Mouse (Mus musculus): ENCODE measurements around the gene 1810009J06Rik.
"Not testable (repeated sequence)": the region's sequence is repeated elsewhere in the genome, so short reads cannot be mapped to it uniquely, and the experiment has no call there.

Gene 1810009J06Rik

DNA sequence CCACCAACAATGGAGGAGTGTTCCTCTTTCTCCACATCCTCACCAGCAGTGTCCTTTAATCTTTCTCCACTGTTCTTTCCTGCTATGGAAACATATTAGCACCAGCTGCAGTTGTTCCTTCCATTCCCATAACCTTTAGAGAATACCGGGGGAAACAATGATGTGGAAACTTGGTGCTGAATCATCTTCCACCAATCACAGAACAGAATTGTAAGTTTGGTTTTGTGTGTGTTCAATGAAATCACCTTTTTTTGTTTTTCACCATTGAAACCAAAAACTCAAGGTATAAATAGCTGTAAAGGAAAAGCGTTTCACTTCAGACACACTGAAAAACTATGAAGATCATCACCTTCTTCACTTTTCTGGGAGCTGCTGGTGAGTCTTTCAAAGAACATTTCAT is at the start of gene 1810009J06Rik:
TSS of gene 1810009J06Rik (plus strand) at position 301 of the 400 bp plus-strand sequence.
- TF ChIP-seq GATA4 (IDR thresholded peaks at IDR 0.05; ENCODE audit: insufficient replicate concordance, low read length), result not testable (repeated sequence)

DNA sequence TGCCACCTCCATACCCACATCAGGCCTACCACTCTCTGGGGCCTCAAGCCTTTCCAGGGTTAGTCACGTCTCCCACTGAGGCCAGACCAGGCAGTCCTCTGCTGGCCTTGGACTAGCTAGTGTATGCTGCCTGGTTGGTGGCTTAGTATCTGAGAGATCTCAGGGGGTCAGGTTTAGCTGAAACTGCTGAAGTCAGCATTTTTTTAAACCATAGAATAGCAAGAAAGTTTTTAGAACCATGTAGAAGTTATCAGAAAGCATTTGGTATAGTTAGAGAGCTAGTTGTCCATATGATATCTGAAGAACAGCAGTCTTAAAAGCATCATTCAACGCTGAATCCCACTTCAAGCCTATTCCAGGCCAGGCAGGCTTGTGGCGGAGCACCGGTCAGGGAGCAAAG is 44.6 kb upstream of the 1810009J06Rik start:
- TF ChIP-seq GATA4 (IDR thresholded peaks at IDR 0.05; ENCODE audit: insufficient replicate concordance, low read length), result no peak

GRCm38 (mm10) chr6:40940457-40940856 is 24.1 kb upstream of the 1810009J06Rik start, which contains the start of gene 1700074P13Rik:
Gene 1700074P13Rik, minus strand, starts transcription at chr6:40940557.
- TF ChIP-seq GATA4 (IDR thresholded peaks at IDR 0.05; ENCODE audit: insufficient replicate concordance, low read length), result no peak

DNA sequence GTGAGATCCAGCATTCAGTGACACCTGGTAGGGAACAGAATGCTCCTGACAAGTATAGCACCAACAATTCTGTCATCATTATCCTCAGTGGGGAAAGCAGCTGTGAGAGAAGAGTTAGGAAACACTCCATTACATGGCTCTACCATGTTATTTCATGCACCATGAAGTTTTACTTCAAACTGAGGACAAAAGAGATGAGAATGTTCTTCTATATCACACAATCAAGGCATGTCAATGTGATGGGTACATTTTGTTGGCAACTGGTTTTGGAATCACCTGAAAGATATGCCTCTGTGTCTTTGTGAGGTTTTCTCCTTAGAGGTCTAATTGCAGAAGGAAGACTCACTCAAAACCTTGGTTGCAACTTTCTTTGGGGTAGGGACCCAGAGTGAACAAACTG is 12.8 kb upstream of the 1810009J06Rik start, which contains the start of gene Gm4744:
TSS of gene Gm4744 (minus strand) at position 101 of the 400 bp plus-strand sequence.
- TF ChIP-seq GATA4 (IDR thresholded peaks at IDR 0.05; ENCODE audit: insufficient replicate concordance, low read length), result no peak

DNA sequence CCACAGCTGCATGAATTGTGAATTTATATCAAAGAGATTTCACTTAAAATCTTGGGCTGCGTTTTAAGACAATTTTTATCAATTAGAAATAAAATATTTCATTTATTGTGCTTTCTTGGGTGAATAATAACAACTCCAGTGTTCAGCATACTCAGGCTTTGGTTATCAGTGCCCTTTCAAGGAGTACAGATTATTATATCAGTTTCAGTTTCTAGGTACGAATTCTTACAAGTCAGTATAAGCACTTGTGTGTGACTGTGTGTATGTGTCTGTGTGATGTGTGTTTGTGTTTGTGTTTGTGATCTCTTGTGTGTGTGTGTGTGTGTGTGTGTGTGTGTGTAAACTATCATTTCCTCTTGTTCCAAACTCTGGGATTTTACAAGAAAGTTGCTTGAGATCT is 10.8 kb upstream of the 1810009J06Rik start:
- TF ChIP-seq GATA4 (IDR thresholded peaks at IDR 0.05; ENCODE audit: insufficient replicate concordance, low read length), result no peak

DNA sequence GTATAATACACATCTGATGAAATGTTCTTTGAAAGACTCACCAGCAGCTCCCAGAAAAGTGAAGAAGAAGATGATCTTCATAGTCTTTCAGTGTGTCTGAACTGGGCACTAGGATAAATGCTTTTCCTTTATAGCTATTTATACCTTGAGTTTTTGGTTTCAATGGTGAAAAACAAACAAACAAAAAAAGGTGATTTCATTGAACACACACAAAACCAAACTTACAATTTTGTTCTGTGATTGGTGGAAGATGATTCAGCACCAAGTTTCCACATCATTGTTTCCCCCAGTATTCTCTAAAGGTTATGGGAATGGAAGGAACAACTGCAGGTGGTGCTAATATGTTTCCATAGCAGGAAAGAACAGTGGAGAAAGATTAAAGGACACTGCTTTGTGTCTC is 34.8 kb downstream of the 1810009J06Rik start, which contains the start of gene Gm2663:
TSS of gene Gm2663 (minus strand) at position 101 of the 400 bp plus-strand sequence.
- TF ChIP-seq GATA4 (IDR thresholded peaks at IDR 0.05; ENCODE audit: insufficient replicate concordance, low read length), result not testable (repeated sequence)

- TF ChIP-seq GATA4 (IDR thresholded peaks at IDR 0.05; ENCODE audit: insufficient replicate concordance, low read length), result no peak
Observed at GRCm38 (mm10) chr6:41015065-41015464, 50.5 kb downstream of the 1810009J06Rik start.

All from liver, adult (tissue).